Mouse (Mus musculus) kidney, postnatal 0 days (tissue): ENCODE measurements around the gene Klrb1f. TPM values are rescaled to one million over a fixed set of nuclear protein-coding genes. Genes with fewer than 3 reads are reported as not detected.
"Not testable (repeated sequence)": the region's sequence is repeated elsewhere in the genome, so short reads cannot be mapped to it uniquely, and the experiment has no call there.

Source experiments
- ATAC-seq: fragments of 200-750 bp; cut with Nextera tagmentation; replicated peaks from 2 replicates; pipeline ENCODE4 v1.8.0; 2017; ENCODE audit warnings: low read depth, moderate number of reproducible peaks, moderate TSS enrichment, moderate library complexity; ENCODE audit not compliant: low FRiP score
- DNase-seq: peaks from one replicate; pipeline ENCODE4 v3.0.0-alpha.2; 2016; ENCODE audit warnings: low spot score
- H3K27ac ChIP-seq: fragments of 300-500 bp; sonication (generic); 2 replicates; pipeline ENCODE4 v1.5.1; 2014; ENCODE audit warnings: mild to moderate bottlenecking
- H3K27me3 ChIP-seq: fragments of 300-500 bp; sonication (generic); 2 replicates; pipeline ENCODE4 v1.6.1; 2014; ENCODE audit warnings: low read length, mixed read lengths; ENCODE audit not compliant: insufficient read depth
- H3K36me3 ChIP-seq: fragments of 300-500 bp; sonication (generic); 2 replicates; pipeline ENCODE4 v1.6.1; 2014; ENCODE audit warnings: low read length, mixed read lengths; ENCODE audit not compliant: insufficient read depth
- H3K4me1 ChIP-seq: fragments of 300-500 bp; sonication (generic); replicated peaks from 2 replicates; pipeline ENCODE4 v1.6.1; 2014; ENCODE audit warnings: antibody characterized with exemption, low read length, mixed read lengths; ENCODE audit not compliant: insufficient read depth
- H3K4me2 ChIP-seq: fragments of 300-500 bp; sonication (generic); 2 replicates; pipeline ENCODE4 v1.6.1; 2014; ENCODE audit warnings: mild to moderate bottlenecking, low read length, moderate library complexity, mixed read lengths
- H3K4me3 ChIP-seq: fragments of 300-500 bp; sonication (generic); replicated peaks from 2 replicates; pipeline ENCODE4 v1.5.1; 2014; ENCODE audit warnings: low read depth, low read length
- H3K9ac ChIP-seq: fragments of 300-500 bp; sonication (generic); 2 replicates; pipeline ENCODE4 v1.6.1; 2014; ENCODE audit warnings: low read depth, low read length
- H3K9me3 ChIP-seq: fragments of 300-500 bp; sonication (generic); replicated peaks from 2 replicates; pipeline ENCODE4 v1.6.1; 2016; ENCODE audit warnings: low read length, inconsistent platforms, mixed read lengths
- CTCF ChIP-seq: IDR thresholded peaks from 2 replicates; pipeline ENCODE4 v1.5.1; 2016; ENCODE audit warnings: antibody characterized with exemption, low read depth, mild to moderate bottlenecking, moderate library complexity
- WGBS: fragments of 180-500 bp; shearing (Covaris S2); extraction: QIAGEN DNeasy Blood & Tissue Kit; methylation state at CpG from one replicate; pipeline ENCODE4 v1.1.7; 2014; 5-methylcytosine and 5-hydroxymethylcytosine counted together
- polyA plus RNA-seq: library from polyadenylated mRNA; unstranded; fragments of >200 nt; fragmentation: Nextera tagmentation; extraction: Ambion mirVana; gene quantifications from 2 replicates; pipeline ENCODE4 v1.2.1, GENCODE M21; 2015

Gene Klrb1f
- 0.19 and 0.45 TPM in 2 replicates for polyA plus RNA-seq

DNA sequence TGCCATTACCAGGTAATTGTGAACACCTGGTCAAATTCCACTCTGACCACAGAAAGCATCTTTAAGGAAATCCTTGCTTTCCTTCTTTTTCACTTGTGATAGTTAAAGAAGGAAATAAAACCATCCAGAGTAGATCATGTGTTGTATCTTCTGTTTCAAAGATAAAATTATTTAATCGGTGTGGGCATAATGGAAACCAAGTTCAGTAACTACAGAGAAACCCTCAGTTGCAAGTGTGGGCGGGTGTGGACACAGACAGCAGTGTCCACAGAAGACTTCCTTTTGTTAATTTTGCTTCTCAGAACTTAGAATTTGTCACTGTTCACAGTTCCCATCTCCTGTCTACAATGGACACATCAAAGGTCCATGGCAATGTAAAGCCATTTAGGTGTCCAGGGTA is at the start of gene Klrb1f:
Klrb1f (plus strand) TSS at position 301 of the 400 bp plus-strand sequence.
- Histone ChIP-seq H3K9ac (no peak within 1 kb of the TSS), H3K27ac (no peak within 1 kb of the TSS), H3K27me3 (no peaks in the 10 kb centered on the region), H3K4me1 (no peaks in the 10 kb centered on the region), H3K4me2 (no peak within 1 kb of the TSS), H3K4me3 (no peak within 1 kb of the TSS), H3K36me3 (no peaks in the 10 kb centered on the region), H3K9me3 (no peaks in the 10 kb centered on the region)
- no peak for ATAC-seq
- TF ChIP-seq CTCF: no peak
- no peak for DNase-seq
- 88% methylated on average over 2 of the region's 2 CpGs for WGBS

DNA sequence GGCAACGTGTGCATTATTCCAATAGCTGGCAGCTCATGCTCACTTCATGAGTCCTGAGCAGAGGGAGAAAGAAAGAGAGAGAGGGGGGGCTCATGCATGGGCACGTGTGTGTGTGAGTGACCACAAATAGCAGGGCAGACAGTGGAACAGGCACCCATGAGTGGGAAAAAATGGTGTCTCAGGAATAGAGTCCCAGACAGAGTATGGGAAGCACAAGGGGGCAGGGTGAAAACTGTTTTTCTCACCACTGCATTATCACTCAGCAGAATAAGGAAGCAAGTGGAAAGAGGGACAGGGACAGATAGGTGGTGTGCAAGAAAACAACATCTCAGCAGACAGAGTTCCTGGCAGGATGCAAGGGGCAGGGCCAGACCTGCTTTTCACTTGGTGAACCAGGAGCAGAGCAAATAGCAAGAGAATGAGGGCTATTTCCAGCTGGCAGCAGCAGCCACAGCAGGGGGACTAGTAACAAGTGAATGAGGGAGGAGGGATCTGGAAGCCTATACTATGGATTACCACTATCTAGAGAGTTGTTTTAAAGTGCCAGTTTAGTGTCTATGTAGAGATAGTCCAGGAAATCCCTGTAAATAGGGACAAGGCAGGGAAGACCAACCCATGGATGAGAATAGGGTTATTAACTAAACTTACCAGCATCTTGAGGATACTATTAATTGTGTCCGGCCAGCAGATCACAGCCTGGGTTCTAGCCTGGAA is 49.5 kb upstream of the Klrb1f start:
- no peak for ATAC-seq
- 70% methylated on average over 3 of the region's 3 CpGs for WGBS
- Histone ChIP-seq H3K36me3 (no peaks in the 10 kb centered on the region), H3K9me3 (no peaks in the 10 kb centered on the region), H3K4me1 (peaks cover 5% of the 10 kb centered on the region; the same call in 1 of the 2 replicates), H3K27me3 (no peaks in the 10 kb centered on the region), H3K9ac (no peak overlapping the region), H3K27ac (peak overlapping the region; percentile 62; the same call in 1 of the 2 replicates), H3K4me3 (no peak overlapping the region), H3K4me2 (peak overlapping the region; percentile 38)
- no peak for DNase-seq
- no peak for TF ChIP-seq CTCF

DNA sequence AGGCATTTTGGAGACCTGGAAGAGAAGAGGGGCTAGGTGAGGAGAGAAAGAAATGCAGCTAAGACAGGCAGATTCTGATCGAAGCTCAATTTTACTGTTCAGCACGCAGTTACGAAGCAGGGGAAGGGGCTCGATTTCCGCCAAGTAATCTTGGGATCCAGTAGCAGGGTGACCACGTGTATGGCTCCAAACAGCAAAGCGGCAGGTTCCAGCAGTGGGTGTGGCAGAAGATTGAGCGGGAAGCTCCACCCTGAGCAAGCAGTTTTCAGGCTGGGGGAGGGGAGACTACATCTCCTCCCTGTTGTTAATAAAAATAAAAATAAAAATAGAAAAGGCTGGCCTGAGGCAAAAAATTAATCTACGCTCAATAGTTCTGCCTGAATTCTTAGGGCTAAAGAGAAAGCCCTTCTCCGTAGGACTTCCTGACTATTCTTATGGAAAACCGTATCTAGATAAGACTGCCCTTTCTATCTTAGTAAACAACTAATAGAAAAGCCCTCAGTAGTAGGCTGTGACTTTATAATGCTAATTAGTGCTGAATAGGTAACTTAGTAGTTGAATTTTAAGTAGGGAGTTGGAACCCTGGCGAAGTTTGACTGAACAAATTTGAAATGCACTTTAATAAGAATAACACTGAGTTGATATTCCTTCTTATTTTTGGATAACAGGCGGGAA is 48.8 kb upstream of the Klrb1f start:
- TF ChIP-seq CTCF: no peak
- peaks cover 5% of the 10 kb centered on the region; the same call in 1 of the 2 replicates for H3K4me1 ChIP-seq
- no peaks in the 10 kb centered on the region for H3K36me3 ChIP-seq
- H3K4me3 ChIP-seq: no peak overlapping the region
- H3K9me3 ChIP-seq: no peaks in the 10 kb centered on the region
- no peaks in the 10 kb centered on the region for H3K27me3 ChIP-seq
- WGBS: 57% methylated on average over 13 of the region's 13 CpGs
- DNase-seq (no peak), ATAC-seq (no peak)
- H3K4me2 ChIP-seq: peak overlapping the region; percentile 38
- no peak overlapping the region for H3K9ac ChIP-seq
- peak overlapping the region; percentile 62; the same call in 1 of the 2 replicates for H3K27ac ChIP-seq

DNA sequence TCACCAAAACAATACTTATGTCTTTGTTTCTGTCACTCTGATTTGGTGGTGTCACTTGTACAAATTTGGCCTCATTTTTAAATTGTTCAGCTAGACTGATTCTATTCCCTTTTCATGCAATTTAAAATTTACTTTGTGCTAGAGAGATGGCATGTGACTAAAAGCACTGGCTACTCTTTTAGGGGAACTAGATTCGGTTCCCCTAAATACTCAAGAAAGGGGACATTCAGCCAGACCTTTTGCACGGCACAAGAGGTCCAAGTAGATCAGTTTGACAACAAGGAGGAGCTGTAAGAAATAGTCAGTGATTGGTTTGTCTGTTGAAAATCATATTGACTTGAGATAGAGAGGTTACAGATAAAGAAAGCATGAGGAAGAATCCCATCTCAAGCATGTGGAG is 44.3 kb upstream of the Klrb1f start:
- no peak for ATAC-seq
- 90% methylated on average over 2 of the region's 2 CpGs for WGBS

DNA sequence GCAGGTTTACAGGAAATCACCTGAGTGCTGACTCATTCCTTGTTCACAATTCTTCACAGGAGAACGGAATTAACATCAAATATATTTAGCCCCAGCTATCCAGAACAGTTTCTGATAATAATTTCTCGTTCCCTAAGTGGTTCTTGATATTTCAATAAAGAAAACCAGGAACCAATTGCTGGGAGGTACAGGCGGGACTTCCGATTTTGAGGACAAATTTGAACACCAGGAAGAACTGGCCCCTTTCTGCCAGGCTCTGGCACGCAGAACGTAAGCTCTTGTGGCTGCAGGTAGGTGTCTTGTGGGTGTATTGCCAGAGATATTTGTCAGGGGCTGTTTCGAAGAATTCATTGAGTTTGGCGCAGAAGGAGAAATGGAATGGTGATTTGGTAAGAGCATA is 37.1 kb upstream of the Klrb1f start:
- WGBS: 87% methylated on average over 8 of the region's 8 CpGs
- no peaks in the 10 kb centered on the region for H3K27me3 ChIP-seq
- no peak overlapping the region for H3K4me3 ChIP-seq
- DNase-seq (no peak), ATAC-seq (no peak)
- H3K36me3 ChIP-seq: no peaks in the 10 kb centered on the region
- H3K9me3 ChIP-seq: no peaks in the 10 kb centered on the region
- H3K9ac ChIP-seq: no peak overlapping the region
- no peak overlapping the region for H3K4me2 ChIP-seq
- no peak for TF ChIP-seq CTCF
- no peaks in the 10 kb centered on the region for H3K4me1 ChIP-seq
- H3K27ac ChIP-seq: no peak overlapping the region

More for the DNA sequence above, 44.3 kb upstream of the Klrb1f start:
- no peaks in the 10 kb centered on the region for H3K9me3 ChIP-seq
- H3K9ac ChIP-seq: no peak overlapping the region
- H3K36me3 ChIP-seq: no peaks in the 10 kb centered on the region
- no peak for DNase-seq
- H3K27ac ChIP-seq: no peak overlapping the region
- 0 out of 2 replicates have a peak, but pooled peaks cover 5% of the 10 kb centered on the region for H3K4me1 ChIP-seq
- no peaks in the 10 kb centered on the region for H3K27me3 ChIP-seq
- H3K4me2 ChIP-seq: no peak overlapping the region
- no peak overlapping the region for H3K4me3 ChIP-seq
- TF ChIP-seq CTCF: no peak

DNA sequence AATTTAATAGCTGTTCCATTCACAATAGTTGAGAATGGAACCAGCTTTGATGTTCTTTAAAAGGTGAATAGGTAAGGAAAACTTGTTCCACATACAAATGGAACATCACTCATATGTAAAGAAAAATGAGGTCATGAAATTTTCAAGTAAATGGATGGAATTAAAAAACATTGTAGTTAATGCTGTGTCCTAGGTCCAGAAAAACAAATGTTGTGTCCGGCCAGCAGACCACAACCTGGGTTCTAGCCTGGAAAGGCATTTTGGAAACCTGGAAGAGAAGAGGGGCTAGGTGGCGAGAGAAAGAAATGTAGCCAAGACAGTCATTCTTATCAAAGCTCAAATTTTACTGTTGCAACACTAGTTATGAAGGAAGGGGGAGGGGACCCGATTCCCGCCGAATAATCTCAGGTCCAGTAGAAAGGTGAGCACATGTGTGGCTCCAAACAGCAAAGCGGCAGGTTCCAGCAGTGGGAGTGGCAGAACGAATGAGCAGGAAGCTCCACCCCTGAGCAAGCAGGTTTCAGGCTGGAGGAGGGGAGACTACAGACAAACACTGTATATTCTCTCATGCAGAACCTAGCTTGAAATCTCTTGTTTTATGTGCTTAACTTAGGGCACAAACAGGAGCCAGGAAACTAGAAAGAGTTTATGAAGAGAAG is 35.7 kb upstream of the Klrb1f start:
- H3K36me3 ChIP-seq, H3K9me3 ChIP-seq, H3K27ac ChIP-seq, DNase-seq, H3K4me3 ChIP-seq, H3K4me1 ChIP-seq, H3K9ac ChIP-seq, H3K27me3 ChIP-seq, H3K4me2 ChIP-seq: not testable (repeated sequence)
- WGBS: 63% methylated on average over 7 of the region's 7 CpGs
- ATAC-seq: peak; percentile 78; the same call in 1 of the 2 replicates
